Mouse (Mus musculus): ENCODE measurements around the gene Fzd2. TPM values are rescaled to one million over a fixed set of nuclear protein-coding genes. Genes with fewer than 3 reads are reported as not detected.

Fzd2 gene
- total RNA-seq, 2 experiments from 2014 or later: 1.2 to 2.1 TPM

GRCm38 (mm10) chr11:102608691-102609090 lies 4.5 kb downstream of the Fzd2 start:
- intact Hi-C loops (cut with DNase I): no loop called here
- H3K27ac ChIP-seq: no peak overlapping the region
- no peak for DNase-seq
- no peak overlapping the region for H3K4me3 ChIP-seq
- TF ChIP-seq CTCF (IDR thresholded peaks at IDR 0.05): no peak

- TF ChIP-seq CTCF (IDR thresholded peaks at IDR 0.05): no peak
- intact Hi-C loops (cut with DNase I): no loop called here
- H3K4me3 ChIP-seq: no peak overlapping the region
- H3K27ac ChIP-seq: no peak overlapping the region
- DNase-seq: no peak
Observed at GRCm38 (mm10) chr11:102609483-102609882, 5.3 kb downstream of the Fzd2 start.

GRCm38 (mm10) chr11:102610260-102610659 lies 6.1 kb downstream of the Fzd2 start:
- no peak for DNase-seq
- TF ChIP-seq CTCF (IDR thresholded peaks at IDR 0.05): no peak
- intact Hi-C loops (cut with DNase I): no loop called here
- no peak overlapping the region for H3K27ac ChIP-seq
- no peak overlapping the region for H3K4me3 ChIP-seq

GRCm38 (mm10) chr11:102610675-102611316 lies 6.6 kb downstream of the Fzd2 start:
- no peak for TF ChIP-seq CTCF (IDR thresholded peaks at IDR 0.05)
- intact Hi-C loops (cut with DNase I): no loop called here
- Histone ChIP-seq H3K27ac (no peak overlapping the region), H3K4me3 (no peak overlapping the region)
- DNase-seq: no peak

- intact Hi-C loops (cut with DNase I): no loop called here
- H3K27ac ChIP-seq: no peak overlapping the region
- no peak for DNase-seq
- no peak for TF ChIP-seq CTCF (IDR thresholded peaks at IDR 0.05)
- no peak overlapping the region for H3K4me3 ChIP-seq
Observed at GRCm38 (mm10) chr11:102611317-102611705, 7.1 kb downstream of the Fzd2 start.

- H3K4me3 ChIP-seq: no peak overlapping the region
- TF ChIP-seq CTCF (IDR thresholded peaks at IDR 0.05): peak; percentile 16; the same call in 1 of the 2 replicates
- DNase-seq: no peak
- no peak overlapping the region for H3K27ac ChIP-seq
- intact Hi-C loops (cut with DNase I): no loop called here
Observed at GRCm38 (mm10) chr11:102619449-102619848, 15.3 kb downstream of the Fzd2 start.

GRCm38 (mm10) chr11:102623876-102624789 lies 19.9 kb downstream of the Fzd2 start:
- peak overlapping the region; percentile 43 for H3K4me3 ChIP-seq
- 0 out of 2 replicates have a peak overlapping the region, but pooled peaks have one; percentile 16 for H3K27ac ChIP-seq
- intact Hi-C loops (cut with DNase I): no loop called here
- no peak for TF ChIP-seq CTCF (IDR thresholded peaks at IDR 0.05)
- peak; percentile 45 for DNase-seq

- intact Hi-C loops (cut with DNase I): no loop called here
- Histone ChIP-seq H3K27ac (no peak overlapping the region), H3K4me3 (no peak overlapping the region)
- DNase-seq: no peak
- TF ChIP-seq CTCF (IDR thresholded peaks at IDR 0.05): no peak
Observed at GRCm38 (mm10) chr11:102624888-102625407, 20.8 kb downstream of the Fzd2 start.

- DNase-seq: no peak
- Histone ChIP-seq H3K4me3 (no peak overlapping the region), H3K27ac (no peak overlapping the region)
- intact Hi-C loops (cut with DNase I): no loop called here
- no peak for TF ChIP-seq CTCF (IDR thresholded peaks at IDR 0.05)
Observed at GRCm38 (mm10) chr11:102627171-102627931, 23.2 kb downstream of the Fzd2 start.

GRCm38 (mm10) chr11:102628529-102628928 lies 24.3 kb downstream of the Fzd2 start:
- H3K4me3 ChIP-seq: no peak overlapping the region
- no peak for TF ChIP-seq CTCF (IDR thresholded peaks at IDR 0.05)
- intact Hi-C loops (cut with DNase I): no loop called here
- peak; percentile 26 for DNase-seq
- H3K27ac ChIP-seq: no peak overlapping the region

GRCm38 (mm10) chr11:102629375-102629774 lies 25.2 kb downstream of the Fzd2 start:
- TF ChIP-seq CTCF (IDR thresholded peaks at IDR 0.05): no peak
- intact Hi-C loops (cut with DNase I): no loop called here
- no peak for DNase-seq

GRCm38 (mm10) chr11:102630731-102631130 lies 26.5 kb downstream of the Fzd2 start:
- H3K4me3 ChIP-seq: no peak overlapping the region
- no peak for DNase-seq
- H3K27ac ChIP-seq: no peak overlapping the region
- intact Hi-C loops (cut with DNase I): no loop called here
- no peak for TF ChIP-seq CTCF (IDR thresholded peaks at IDR 0.05)

More at GRCm38 (mm10) chr11:102629375-102629774, 25.2 kb downstream of the Fzd2 start:
- H3K4me3 ChIP-seq: no peak overlapping the region
- H3K27ac ChIP-seq: no peak overlapping the region

Data from gastrocnemius, adult 2 months (tissue).